20 mouse cellular contexts compared by ENCODE assay signal in genomic region chr15:51289916-51290315, GRCm38 (mm10).
A peak's percentile ranks its signal among the peaks of the same experiment; 100 is the strongest.
DNase-seq lines count a peak whose midpoint lies in the region; ATAC-seq lines count a peak whose summit lies in the region.
"Had no signal": no experiment of that assay in that cellular context is flagged by ENCODE, and none has a peak within 500 bp of the region (broad histone marks: within the 10 kb centered on the region; RNA-seq: fewer than 3 reads in every experiment).

No protein-coding gene starts in this region.

- no peaks in the 10 kb centered on the region for H3K9me3 ChIP-seq in heart, embryonic 16.5 days (replicated peaks; ENCODE audit: control insufficient read depth, low read length)
- H3K9me3 ChIP-seq in stomach, embryonic 15.5 days = no peaks in the 10 kb centered on the region
- H3K9me3 ChIP-seq: embryonic facial prominence, embryonic 12.5 days; forebrain, embryonic 10.5 days; liver, embryonic 13.5 days; megakaryocyte, embryonic 14.5 days; midbrain, embryonic 15.5 days had no signal

- 0 out of 2 replicates have a peak overlapping the region, but pooled peaks have one; percentile 12 for H3K4me3 ChIP-seq in heart, embryonic 16.5 days (ENCODE audit: low read length)
- no peak overlapping the region for H3K4me3 ChIP-seq in stomach, embryonic 15.5 days (replicated peaks)
- H3K4me3 ChIP-seq: embryonic facial prominence, embryonic 12.5 days; forebrain, embryonic 10.5 days; liver, embryonic 13.5 days; megakaryocyte, embryonic 14.5 days; midbrain, embryonic 15.5 days had no signal

- H3K4me2 ChIP-seq in heart, embryonic 16.5 days (ENCODE audit: low read depth, low read length) = peak overlapping the region; percentile 43
- H3K4me2 ChIP-seq in stomach, embryonic 15.5 days = 0 out of 2 replicates have a peak overlapping the region, but pooled peaks have one; percentile 26
- H3K4me2 ChIP-seq: embryonic facial prominence, embryonic 12.5 days; liver, embryonic 13.5 days had no signal

- no peaks in the 10 kb centered on the region for H3K4me1 ChIP-seq in heart, embryonic 16.5 days (ENCODE audit: control insufficient read depth, insufficient read depth, low read length)
- no peaks in the 10 kb centered on the region for H3K4me1 ChIP-seq in stomach, embryonic 15.5 days
- H3K4me1 ChIP-seq: embryonic facial prominence, embryonic 12.5 days; liver, embryonic 13.5 days; megakaryocyte, embryonic 14.5 days; midbrain, embryonic 15.5 days had no signal

- H3K36me3 ChIP-seq in heart, embryonic 16.5 days (ENCODE audit: control insufficient read depth, insufficient read depth) = no peaks in the 10 kb centered on the region
- H3K36me3 ChIP-seq in stomach, embryonic 15.5 days = no peaks in the 10 kb centered on the region
- H3K36me3 ChIP-seq: embryonic facial prominence, embryonic 12.5 days; forebrain, embryonic 10.5 days; liver, embryonic 13.5 days; midbrain, embryonic 15.5 days had no signal

- intact Hi-C loops in heart, postnatal 25 days (cut with DNase I) = no loop called here

- no peak overlapping the region for H3K9ac ChIP-seq in heart, embryonic 16.5 days (ENCODE audit: low read length)
- no peak overlapping the region for H3K9ac ChIP-seq in stomach, embryonic 15.5 days
- H3K9ac ChIP-seq: embryonic facial prominence, embryonic 12.5 days; liver, embryonic 13.5 days; midbrain, embryonic 15.5 days had no signal

- H3K27ac ChIP-seq in heart, embryonic 16.5 days (ENCODE audit: low read length) = no peak overlapping the region
- no peak overlapping the region for H3K27ac ChIP-seq in stomach, embryonic 15.5 days
- H3K27ac ChIP-seq: embryonic facial prominence, embryonic 12.5 days; forebrain, embryonic 10.5 days; liver, embryonic 13.5 days; midbrain, embryonic 15.5 days had no signal

- 35% methylated on average over 9 of the region's 9 CpGs for WGBS in heart, embryonic 16.5 days
- WGBS in stomach, embryonic 15.5 days = 51% methylated on average over 9 of the region's 9 CpGs

- ATAC-seq in heart, embryonic 16.5 days (replicated peaks; ENCODE audit: extremely low read depth, insufficient read depth, low FRiP score) = no peak; the same call in 1 of the 2 replicates
- ATAC-seq in stomach, embryonic 15.5 days (ENCODE audit: insufficient read depth, low FRiP score, low read depth) = no peak
- ATAC-seq: lung, postnatal 0 days; midbrain, embryonic 15.5 days had no signal

- H3K27me3 ChIP-seq in heart, embryonic 16.5 days (ENCODE audit: control insufficient read depth, insufficient read depth, low read length) = no peaks in the 10 kb centered on the region
- no peaks in the 10 kb centered on the region for H3K27me3 ChIP-seq in stomach, embryonic 15.5 days (replicated peaks)
- H3K27me3 ChIP-seq: embryonic facial prominence, embryonic 12.5 days; liver, embryonic 13.5 days; megakaryocyte, embryonic 14.5 days; midbrain, embryonic 15.5 days had no signal

- peak; percentile 91 for DNase-seq in heart, adult 11 months
- no peak for DNase-seq in heart, postnatal 25 days (ENCODE audit: low spot score)
- peak; percentile 3 for DNase-seq in heart, adult 8-10 months (ENCODE audit: low spot score)
- no peak for DNase-seq in spleen, postnatal 10 days (ENCODE audit: low spot score in 2 of 2)
- DNase-seq in adrenal gland, postnatal 14 days = no peak
- no peak for DNase-seq in right cerebral cortex, postnatal 14 days
- DNase-seq: adrenal gland, adult 2 months; cerebellum, postnatal 36 days; gastrocnemius, postnatal 10 days; left cerebral cortex, postnatal 4 days; liver, embryonic 13.5 days; right cerebral cortex, adult 18-20 months; thymus, postnatal 36 days had no signal

Comparison
In these comparisons a context has a peak if more than half of its experiments do, and no peak if none do; other contexts are left out.
1. DNase-seq: peak in heart, adult 11 months (single experiment) and heart, adult 8-10 months (single experiment); none in heart, postnatal 25 days (single experiment), spleen, postnatal 10 days (0 of 2), adrenal gland, postnatal 14 days (single experiment) and right cerebral cortex, postnatal 14 days (single experiment).